Mouse (Mus musculus) ES-E14 (cell line): ENCODE measurements around the gene Tmprss11a. TPM values are rescaled to one million over a fixed set of nuclear protein-coding genes. Genes with fewer than 3 reads are reported as not detected.

Source experiments
- DNase-seq: peaks from one replicate; pipeline ENCODE4 v3.0.0-alpha.2; 2013; ENCODE audit warnings: low read depth, low spot score
- H3K27ac ChIP-seq: 2 replicates; pipeline ENCODE4 v1.5.1; 2012; ENCODE audit warnings: low read depth, mild to moderate bottlenecking, low read length, moderate library complexity, mixed read lengths; ENCODE audit not compliant: poor library complexity, insufficient read depth, severe bottlenecking
- H3K36me3 ChIP-seq: 2 replicates; pipeline ENCODE4 v1.6.1; 2012; ENCODE audit warnings: mild to moderate bottlenecking, low read length, moderate library complexity, mixed read lengths; ENCODE audit not compliant: control insufficient read depth, poor library complexity, insufficient read depth, severe bottlenecking
- H3K4me1 ChIP-seq, 2 experiments: fragments of 150-350 bp in 1 of 2; sonication (generic) in 1 of 2; 2 replicates each; pipeline ENCODE4 v1.6.1; 2012; ENCODE audit warnings: low read length in 2 of 2, mild to moderate bottlenecking in 1 of 2, mixed read lengths in 1 of 2; ENCODE audit not compliant: control insufficient read depth in 2 of 2, insufficient read depth in 2 of 2, poor library complexity in 1 of 2
- H3K4me3 ChIP-seq, 2 experiments: fragments of 150-350 bp in 1 of 2; sonication (generic) in 1 of 2; 2 replicates each; pipeline ENCODE4 v1.5.1; 2012; ENCODE audit warnings: low read length in 2 of 2, low read depth in 1 of 2, mild to moderate bottlenecking in 1 of 2, mixed read lengths in 1 of 2; ENCODE audit not compliant: insufficient read depth in 1 of 2, poor library complexity in 1 of 2, severe bottlenecking in 1 of 2
- H3K9ac ChIP-seq: 2 replicates; pipeline ENCODE4 v1.6.1; 2012; ENCODE audit warnings: low read depth, mild to moderate bottlenecking, low read length, mixed read lengths; ENCODE audit not compliant: poor library complexity, insufficient read depth, severe bottlenecking
- H3K9me3 ChIP-seq: fragments of 150-350 bp; sonication (generic); 2 replicates; pipeline ENCODE4 v1.6.1; 2012; ENCODE audit warnings: low read depth, mild to moderate bottlenecking, low read length; ENCODE audit not compliant: control insufficient read depth, insufficient read depth
- CHD2 ChIP-seq: IDR thresholded peaks from 2 replicates; pipeline ENCODE4 v1.6.1; 2014; ENCODE audit warnings: mild to moderate bottlenecking, low read depth, low read length, inconsistent platforms
- HCFC1 ChIP-seq: IDR thresholded peaks from 2 replicates; pipeline ENCODE4 v1.6.1; 2012; ENCODE audit warnings: low read length, inconsistent platforms, borderline replicate concordance; ENCODE audit not compliant: insufficient read depth
- MAFK ChIP-seq: IDR thresholded peaks from 2 replicates; pipeline ENCODE4 v1.6.1; 2014; ENCODE audit warnings: mild to moderate bottlenecking, low read depth, low read length, inconsistent platforms; ENCODE audit not compliant: insufficient read depth
- ZC3H11A ChIP-seq: IDR thresholded peaks from 2 replicates; pipeline ENCODE4 v1.6.1; 2012; ENCODE audit warnings: low read depth, mild to moderate bottlenecking, inconsistent platforms, low read length, borderline replicate concordance
- ZNF384 ChIP-seq: IDR thresholded peaks from 2 replicates; pipeline ENCODE4 v1.6.1; 2012; ENCODE audit warnings: low read depth, low read length, inconsistent platforms
- in situ Hi-C, 2 experiments: fragments of 600-800 bp; cut with MboI; formaldehyde crosslinking; loops; one replicate each; pipeline ENCODE4 v1.15.1; 2025; ENCODE audit warnings: low sequenced_read_pairs in 2 of 2, inconsistent platforms in 1 of 2; ENCODE audit not compliant: unreplicated experiment in 2 of 2
- total RNA-seq: library from RNA; depleted of rRNA; stranded (reverse); fragments of 300-350 nt; gene quantifications from 2 replicates; pipeline ENCODE4 v1.2.3, GENCODE M21; 2012; rRNA removed

The Tmprss11a gene
- total RNA-seq, 1 experiment, result 0.09 TPM

DNA sequence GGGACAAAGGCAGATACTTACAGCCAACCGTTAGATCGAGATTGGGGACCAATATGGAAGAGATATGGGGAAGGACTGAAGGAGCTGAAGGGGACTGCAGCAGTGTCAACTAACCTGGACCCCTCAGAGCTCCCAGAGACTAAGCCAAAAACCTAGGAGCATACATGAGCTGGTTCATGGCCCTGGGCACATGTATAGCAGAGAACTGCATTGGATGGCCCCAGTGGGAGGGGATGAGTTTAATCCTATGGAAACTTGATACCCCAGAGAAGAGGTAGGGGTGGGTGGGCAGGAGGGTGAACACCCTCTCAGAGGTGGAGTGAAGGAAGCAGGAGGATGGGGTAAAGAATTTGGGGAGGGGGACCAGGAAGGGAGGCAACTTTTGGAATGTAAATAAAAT, 60.8 kb downstream of the Tmprss11a start:
- DNase-seq, result no peak
- Histone ChIP-seq H3K9me3 (no peaks in the 10 kb centered on the region), H3K4me1 (peaks cover 7 to 11% of the 10 kb centered on the region in 2 experiments; a peak in 3 of 4 replicates), H3K27ac (peak overlapping the region; percentile 69; the same call in 1 of the 2 replicates), H3K36me3 (no peaks in the 10 kb centered on the region), H3K9ac (no peak overlapping the region), H3K4me3 (no peak overlapping the region)
- in situ Hi-C loops, result no loop called here
- TF ChIP-seq CHD2 (no peak), ZNF384 (no peak), MAFK (no peak), HCFC1 (no peak), ZC3H11A (no peak)

DNA sequence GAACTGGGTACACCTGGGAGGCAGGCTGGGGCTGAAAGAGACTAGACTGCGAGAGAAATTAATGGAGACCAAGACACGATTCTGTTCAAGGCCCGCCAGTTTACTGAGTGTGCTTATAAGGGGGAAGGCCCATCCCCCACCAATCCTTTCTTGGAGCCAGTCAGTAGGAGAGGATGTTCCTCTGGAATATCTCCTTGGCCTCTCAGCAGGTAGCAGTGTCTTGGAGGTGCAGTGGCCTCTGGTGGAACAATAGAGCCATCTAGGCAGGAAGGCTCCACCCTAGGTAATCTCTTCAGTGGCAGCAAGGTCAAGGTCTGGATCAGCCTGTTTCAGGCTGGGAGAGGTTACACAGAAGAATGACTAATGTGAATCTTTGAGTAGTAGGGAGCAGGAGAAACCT, 61.6 kb downstream of the Tmprss11a start:
- Histone ChIP-seq H3K9ac (no peak overlapping the region), H3K4me3 (no peak overlapping the region), H3K9me3 (no peaks in the 10 kb centered on the region), H3K4me1 (peaks cover 7 to 11% of the 10 kb centered on the region in 2 experiments; a peak in 3 of 4 replicates), H3K27ac (peak overlapping the region; percentile 90), H3K36me3 (no peaks in the 10 kb centered on the region)
- TF ChIP-seq ZNF384 (no peak), CHD2 (0 out of 2 replicates have a peak, but pooled peaks have one; percentile 54), MAFK (no peak), HCFC1 (0 out of 2 replicates have a peak, but pooled peaks have one; percentile 25), ZC3H11A (no peak)
- peak; percentile 74 for DNase-seq
- in situ Hi-C loops, result no loop called here

DNA sequence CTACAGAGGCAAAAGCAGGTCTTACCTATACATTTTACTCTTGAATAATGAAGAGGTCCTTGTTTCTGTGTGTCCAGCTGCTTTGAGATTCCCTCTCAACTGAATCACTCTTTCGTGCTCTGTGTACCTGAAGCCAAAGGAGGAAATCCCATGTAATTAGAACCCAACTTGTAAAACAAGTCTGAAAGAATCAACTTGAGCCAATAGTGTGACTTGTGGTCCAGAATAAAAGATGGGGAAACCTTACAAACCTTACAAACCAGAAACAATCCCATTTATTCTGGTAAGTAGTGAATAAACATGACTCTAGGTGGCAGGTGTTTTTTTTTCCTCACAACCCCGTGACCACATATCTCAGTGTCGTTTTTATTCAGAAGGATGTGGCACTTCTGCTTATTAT, 95.5 kb downstream of the Tmprss11a start, which contains the start of gene Tmprss11d:
Tmprss11d (minus strand) TSS at position 101 of the 400 bp plus-strand sequence.
- Histone ChIP-seq H3K4me3 (no peak within 1 kb of the TSS), H3K9ac (no peak within 1 kb of the TSS), H3K9me3 (no peaks in the 10 kb centered on the region), H3K4me1 (no peaks in the 10 kb centered on the region), H3K36me3 (no peaks in the 10 kb centered on the region), H3K27ac (no peak within 1 kb of the TSS)
- TF ChIP-seq ZC3H11A (no peak), HCFC1 (no peak), CHD2 (no peak), ZNF384 (no peak), MAFK (no peak)
- DNase-seq, result no peak
- in situ Hi-C loops, result no loop called here

Other genes with a start within 250 kb of the Tmprss11a start
- gene Tmprss11c, start 179.7 kb downstream of the Tmprss11a start, total RNA-seq, result not detected in 2 replicates
- gene Tmprss11d, start 95.6 kb downstream of the Tmprss11a start, total RNA-seq, result 2.1 and 2.5 TPM in 2 replicates
- not detected in 2 replicates for gene Tmprss11g, start 49.6 kb upstream of the Tmprss11a start, total RNA-seq
- 0.21 and 2.2 TPM in 2 replicates for gene Tmprss11f, start 163.4 kb upstream of the Tmprss11a start, total RNA-seq
- gene Tmprss11b, start 207.4 kb upstream of the Tmprss11a start, total RNA-seq, result 0.09 TPM in 1 of 2 replicates, not detected in the other